Mouse (Mus musculus) cerebellum, postnatal 36 days (tissue): ENCODE measurements around the gene Rapgef1.
"Not testable (repeated sequence)": the region's sequence is repeated elsewhere in the genome, so short reads cannot be mapped to it uniquely, and the experiment has no call there.

ENCODE experiments used
- DNase-seq, 2 experiments: peaks; one replicate each; pipeline ENCODE4 v3.0.0; 2021 to 2022; ENCODE audit warnings: mixed read lengths in 2 of 2

Gene Rapgef1

DNA sequence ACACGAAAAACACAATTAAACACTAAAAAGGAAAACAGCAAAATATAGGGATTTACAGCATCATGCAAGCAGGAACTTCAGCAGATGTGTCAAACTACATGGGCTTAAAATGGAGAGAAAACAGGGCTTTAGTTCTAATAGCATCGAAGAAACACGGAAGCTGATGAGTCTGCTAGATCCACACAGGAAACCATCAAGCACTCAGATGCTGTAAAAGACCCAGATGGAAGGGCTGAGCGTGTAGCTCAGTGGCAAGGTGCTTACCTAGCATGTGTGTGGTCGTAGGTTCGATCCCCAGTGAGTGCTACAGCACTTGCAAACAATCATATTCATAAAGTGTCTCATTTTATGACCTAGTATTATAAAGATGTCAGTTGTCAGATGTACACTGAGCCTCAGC, 121.7 kb downstream of the Rapgef1 start:
- no peak for DNase-seq

DNA sequence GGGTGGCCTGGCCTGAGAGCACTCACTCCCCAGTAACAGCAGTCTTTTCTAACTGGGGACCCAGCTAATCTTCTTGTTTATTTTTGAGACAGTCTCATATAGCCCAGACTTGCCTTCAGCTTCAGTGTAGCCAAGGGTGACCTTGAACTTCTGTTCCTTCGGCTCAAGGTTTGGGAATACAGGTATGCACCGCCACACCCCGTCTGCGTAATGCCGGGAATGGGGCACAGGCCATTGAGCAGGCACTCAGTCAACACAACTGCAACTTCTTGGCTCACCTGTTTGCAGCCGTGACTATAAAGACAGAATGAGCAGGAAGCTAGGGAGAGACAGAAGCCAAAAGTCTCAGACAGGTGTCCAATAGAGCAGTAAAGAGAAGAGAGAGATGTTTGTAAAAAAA, 124.7 kb downstream of the Rapgef1 start:
- no peak for DNase-seq

DNA sequence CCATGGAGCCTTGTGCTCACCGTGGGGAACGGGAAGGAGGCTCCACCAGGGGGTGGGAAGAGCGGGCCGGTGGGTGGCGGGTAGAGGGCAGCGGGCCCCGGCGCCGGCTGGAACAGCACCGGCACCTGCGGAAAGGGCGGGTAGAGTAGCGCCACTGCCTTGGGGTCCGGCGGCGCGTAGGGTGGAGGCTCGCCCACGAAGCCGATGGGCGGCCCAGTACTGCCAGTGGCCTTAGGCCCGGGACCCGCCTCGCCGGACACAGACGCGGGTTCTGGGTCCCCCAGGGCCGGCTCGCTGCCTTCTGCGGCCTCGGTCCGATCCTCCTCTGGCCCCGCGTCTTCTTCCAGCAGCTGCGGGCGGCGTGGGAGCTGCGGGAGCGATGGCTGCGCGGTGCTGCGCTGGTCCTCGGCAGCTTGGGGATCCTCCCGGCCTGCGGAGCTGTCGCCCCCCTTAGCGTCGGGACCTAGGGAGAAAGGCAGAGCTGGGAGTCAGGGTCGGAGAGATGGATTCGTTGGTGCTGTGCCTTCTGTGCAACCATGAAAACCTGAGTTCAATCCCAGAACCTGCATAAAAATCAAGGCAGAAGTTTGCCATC, 127.8 kb downstream of the Rapgef1 start:
- DNase-seq, result no peak

DNA sequence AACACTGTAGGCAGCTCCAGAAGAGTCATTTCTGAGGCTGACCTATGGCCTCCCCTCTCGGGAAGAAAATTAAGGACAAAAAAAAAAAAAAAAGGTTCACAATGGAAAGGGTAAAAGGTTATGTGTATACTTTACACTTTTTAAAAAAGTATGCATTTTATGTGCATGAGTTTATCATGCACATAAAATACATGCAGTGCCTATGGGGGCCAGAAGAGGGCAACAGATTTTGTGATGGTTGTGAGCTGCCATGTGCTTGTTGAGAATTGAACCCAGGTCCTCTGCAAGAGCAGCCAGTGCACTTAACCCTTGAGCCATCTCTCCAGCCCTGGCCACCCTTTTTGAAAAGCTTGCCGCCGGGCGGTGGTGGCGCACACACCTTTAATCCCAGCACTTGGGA, 128.3 kb downstream of the Rapgef1 start:
- DNase-seq, result peak in 1 of 2 experiments; percentile 43

DNA sequence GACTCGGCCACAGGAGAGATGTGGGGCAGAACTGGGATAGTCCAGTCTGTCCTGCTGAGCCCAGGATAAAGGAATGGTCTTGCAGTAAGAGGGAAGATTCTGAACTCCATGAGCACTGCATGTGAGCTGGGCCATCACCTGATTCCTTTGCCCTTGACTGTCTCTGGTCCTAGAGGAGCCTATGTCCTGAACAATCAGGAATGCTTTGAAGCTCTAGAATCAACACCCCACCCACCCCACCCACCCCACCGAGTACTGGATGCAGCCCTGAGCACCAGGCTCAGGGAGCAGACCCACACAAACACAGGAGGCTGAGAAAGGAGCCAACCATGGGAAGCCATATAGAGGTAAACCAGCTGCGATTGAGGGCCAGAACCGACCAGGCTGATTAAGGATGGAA, 129.0 kb downstream of the Rapgef1 start:
- DNase-seq, result no peak

DNA sequence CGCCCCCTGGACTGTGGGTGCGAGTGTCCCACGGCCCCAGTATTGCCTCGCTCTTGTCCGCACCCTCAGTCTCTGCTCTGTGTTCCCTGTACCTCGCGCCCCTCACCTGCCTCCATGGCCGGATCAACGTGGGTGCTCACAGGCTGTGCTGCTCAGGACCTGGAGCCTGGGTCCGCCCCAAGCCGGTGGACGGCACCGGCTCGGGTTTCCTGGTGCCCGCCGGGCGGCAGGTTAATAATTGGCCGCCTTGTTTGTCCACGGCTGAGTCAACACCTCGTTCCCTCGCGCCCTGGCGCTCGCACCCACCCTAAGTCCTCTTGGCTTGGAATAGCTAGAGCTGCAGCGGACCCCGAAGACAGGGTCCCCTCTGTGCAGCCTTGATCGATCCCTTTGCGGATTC, 132.0 kb downstream of the Rapgef1 start, which contains the start of gene Gm13420:
Gene Gm13420 (minus strand): TSS at position 189 of the 400 bp plus-strand sequence.
- no peak for DNase-seq

DNA sequence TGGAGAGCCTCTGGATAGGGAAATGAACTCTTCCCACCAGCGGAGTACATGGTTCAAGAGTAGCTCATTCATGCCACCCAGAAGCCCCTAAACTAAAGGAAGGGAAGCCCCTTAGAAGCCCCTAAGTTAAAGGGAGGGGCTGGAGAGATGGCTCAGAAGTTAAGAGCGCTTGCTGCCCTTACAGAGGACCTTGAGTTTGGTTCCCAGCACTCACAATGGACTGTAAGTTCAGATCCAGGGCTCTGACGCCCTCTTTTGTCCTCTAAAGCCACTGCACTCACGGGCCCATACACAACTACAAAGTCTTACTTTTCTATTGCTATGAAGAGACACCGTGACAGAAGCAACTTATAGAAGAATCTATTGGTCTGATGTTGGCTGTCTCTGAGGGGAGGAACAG, 132.9 kb downstream of the Rapgef1 start:
- DNase-seq, result no peak

DNA sequence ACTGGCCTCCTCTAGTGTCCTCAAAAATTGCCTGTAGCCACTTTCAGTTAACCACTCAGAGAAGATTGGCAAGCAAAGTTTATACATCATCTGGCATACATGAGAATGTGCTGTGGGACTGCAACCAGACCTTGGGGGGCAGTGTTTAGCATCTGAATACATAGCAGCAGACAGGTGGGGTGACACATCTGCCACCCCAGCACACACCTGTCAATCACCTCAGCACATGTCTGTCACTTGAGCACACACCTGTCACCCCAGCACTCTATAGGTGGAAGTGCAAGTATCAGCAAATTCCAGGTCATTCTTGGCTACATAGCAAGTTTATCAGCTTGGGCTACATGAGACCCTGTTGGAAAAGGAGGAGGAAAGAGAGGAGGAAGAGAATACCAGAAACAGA, 136.2 kb downstream of the Rapgef1 start:
- DNase-seq, result no peak

DNA sequence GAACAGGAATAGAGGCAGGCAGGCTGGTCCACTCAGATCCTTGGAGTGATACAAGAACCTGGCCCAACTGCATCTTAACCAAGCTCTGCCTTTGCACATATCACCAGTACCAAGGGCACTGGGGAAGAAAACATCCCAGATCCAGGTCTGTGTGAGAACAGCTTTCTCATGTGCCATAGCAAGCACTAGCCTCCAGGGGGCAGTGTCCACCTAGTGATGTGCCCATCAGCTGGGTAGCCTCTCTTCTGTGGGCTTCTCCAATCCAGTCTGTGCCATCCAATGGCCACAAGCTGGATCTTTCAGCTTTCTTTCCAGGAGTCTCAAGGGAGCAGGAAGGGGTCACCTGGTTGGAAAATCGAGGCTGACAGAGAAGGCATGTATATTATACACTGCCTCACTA, 145.3 kb downstream of the Rapgef1 start:
- DNase-seq, result peak; percentile 74 to 76

DNA sequence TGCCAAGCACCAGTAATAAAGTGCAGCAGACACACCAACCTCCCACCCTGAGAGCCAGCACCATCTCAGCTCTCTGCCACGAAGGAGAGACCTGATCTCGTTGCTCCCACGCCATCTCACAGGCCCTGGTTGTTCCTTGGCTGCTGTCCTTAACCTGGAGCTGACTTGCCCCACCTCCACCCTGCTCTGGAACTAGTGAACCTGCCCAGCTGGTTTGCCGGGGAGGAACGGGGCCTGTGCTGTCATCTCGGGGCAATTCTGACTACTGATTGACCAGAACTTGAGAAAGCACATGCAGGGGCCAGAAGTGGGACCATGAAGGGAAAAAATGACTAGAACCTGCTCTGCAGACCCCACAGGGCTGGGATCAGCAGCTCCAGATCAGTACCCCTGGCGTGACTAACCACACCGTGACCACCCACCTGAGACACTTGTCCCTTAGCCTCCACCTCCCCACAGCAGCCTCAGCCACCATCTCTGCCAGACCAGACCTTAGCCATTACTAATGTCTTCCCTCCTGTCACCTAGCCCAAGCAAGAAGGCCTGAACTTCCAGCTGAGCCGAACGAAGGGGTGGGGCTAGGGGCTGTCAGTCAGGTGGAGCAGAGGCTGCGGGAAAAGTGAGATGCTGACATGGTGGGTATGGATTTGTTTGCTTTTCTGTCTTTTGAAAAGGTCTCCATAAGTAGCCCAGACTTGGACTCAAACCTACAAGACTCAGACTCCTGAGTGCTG, 148.6 kb downstream of the Rapgef1 start:
- no peak for DNase-seq

DNA sequence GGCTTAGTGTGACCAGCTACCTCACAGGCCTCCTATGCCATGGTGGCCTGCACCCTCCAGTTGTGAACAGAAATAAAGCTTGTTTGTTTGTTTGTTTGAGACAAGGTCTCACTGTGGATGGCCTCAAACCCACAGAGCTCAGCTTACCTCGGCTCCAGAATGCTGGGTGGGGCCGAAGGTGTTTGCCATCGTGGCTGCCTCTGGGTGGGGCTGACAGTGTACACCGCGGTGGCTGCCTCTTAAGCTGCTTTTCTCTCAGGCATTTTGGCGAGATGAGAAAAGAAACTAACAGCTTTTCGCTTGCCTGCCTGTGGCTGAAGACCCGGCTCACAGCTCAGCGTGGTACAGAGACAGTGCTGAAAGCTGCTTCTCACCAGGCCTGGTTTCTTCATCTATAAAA, 149.4 kb downstream of the Rapgef1 start:
- DNase-seq, result no peak

DNA sequence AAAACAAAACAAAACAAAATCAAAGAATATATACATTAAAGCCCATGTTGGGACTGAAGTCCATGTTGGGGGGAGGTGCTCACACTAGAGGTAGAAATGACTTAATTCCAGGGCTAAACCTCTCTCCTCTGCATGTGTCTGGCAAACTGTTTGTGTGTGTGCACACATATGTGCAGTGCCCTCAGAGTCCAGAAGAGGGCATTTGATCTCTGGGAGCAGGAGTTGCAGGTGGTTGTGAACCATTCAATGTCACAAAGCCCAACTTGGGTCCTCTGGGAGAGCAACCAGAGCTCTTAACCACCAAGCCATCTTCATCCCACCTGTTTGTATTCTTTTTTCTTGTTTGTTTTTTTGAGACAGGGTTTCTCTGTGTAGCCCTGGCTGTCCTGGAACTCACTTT, 150.6 kb downstream of the Rapgef1 start:
- no peak for DNase-seq

DNA sequence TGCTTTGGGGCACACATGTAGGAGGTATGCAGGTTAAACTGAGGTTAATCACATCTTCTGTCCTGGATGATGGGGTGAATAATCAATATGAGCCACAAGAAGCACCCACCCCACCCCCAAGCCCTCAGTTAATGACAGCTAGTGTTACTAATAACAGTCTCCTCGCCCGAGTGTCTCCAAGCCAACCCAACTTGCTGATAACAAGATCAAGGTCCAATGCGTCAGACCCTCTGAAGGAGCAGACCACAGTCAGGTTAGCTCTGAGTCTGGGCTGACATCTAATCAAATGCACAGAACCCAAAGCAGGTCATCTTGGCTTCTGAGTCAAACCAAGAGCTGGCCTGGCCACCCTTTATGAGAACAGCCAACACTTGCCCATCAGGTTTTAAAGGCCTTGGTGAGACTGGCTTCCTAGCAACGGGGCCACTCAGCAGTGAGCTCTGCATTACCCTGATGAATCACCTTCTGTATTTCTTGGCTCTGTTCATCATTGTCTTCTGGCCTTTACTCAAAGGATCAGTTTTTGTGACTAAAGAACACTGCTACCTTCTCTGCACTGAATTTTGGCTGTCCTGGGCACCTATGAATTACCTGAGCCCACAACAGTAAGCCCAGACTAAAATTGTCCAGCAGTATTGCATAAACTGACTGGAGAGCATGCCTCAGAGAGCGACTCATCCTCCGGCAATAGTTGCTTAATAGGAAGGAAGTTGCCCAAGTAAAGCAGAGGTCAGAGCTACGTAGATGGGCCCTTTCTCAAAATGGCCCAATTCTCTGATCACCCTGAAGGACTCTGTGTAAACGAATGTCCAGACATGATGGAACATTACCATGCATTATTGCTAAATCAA, 152.3 kb downstream of the Rapgef1 start:
- DNase-seq, result no peak

DNA sequence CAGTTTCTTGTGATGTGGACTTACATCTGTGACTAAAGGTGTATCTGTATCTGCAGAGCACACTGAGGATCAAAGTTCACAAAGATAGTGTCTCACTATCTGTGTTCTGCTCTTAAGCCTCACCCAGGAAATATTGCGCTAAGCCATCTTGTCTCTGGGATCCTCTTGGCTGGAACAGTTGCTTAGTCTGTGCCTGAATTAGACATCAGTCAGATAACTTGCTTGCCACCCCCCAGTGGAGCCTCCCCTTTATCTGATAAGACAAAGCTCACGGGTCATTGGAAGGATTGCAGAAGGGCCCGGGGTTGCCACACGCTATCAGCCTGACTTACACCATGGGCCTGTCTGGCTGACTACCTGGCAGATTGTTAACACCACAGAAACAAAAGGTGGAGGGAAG, 153.8 kb downstream of the Rapgef1 start:
- no peak for DNase-seq

DNA sequence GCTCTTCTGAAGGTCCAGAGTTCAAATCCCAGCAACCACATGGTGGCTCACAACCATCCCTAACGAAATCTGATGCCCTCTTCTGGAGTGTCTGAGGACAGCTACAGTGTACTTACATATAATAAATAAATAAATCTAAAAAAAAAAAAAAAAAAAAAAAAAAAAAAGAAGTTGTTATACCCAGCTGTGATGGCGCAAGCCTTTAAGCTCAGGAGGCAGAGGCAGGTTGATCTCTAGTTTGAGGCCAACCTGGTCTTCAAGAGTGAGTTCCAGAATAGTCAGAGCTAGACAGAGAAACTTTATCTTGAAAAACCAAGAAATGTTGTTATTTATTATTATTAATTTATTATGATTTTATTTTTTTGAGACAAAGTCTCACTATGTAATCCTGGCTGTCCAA, 161.7 kb downstream of the Rapgef1 start:
- DNase-seq, result not testable (repeated sequence)

DNA sequence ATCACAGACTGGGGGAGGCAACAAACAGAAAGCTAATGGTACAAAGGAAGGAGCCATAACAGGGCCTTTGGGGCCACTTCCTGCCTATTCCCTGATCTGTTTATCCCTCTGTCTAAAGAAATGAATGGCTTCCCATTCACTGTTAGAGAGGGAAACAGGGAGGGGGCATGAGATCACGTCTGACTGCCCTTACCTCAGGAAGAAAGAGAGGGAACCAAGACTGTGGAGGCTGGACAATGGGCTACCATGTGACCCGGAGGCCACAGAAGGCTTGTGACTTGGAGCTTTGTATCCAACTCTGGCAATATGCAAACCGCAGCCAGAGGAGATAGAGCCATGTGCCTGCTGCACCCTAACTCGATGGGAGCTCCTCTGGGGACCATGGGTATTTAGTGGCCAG, 164.8 kb downstream of the Rapgef1 start:
- DNase-seq, result no peak

DNA sequence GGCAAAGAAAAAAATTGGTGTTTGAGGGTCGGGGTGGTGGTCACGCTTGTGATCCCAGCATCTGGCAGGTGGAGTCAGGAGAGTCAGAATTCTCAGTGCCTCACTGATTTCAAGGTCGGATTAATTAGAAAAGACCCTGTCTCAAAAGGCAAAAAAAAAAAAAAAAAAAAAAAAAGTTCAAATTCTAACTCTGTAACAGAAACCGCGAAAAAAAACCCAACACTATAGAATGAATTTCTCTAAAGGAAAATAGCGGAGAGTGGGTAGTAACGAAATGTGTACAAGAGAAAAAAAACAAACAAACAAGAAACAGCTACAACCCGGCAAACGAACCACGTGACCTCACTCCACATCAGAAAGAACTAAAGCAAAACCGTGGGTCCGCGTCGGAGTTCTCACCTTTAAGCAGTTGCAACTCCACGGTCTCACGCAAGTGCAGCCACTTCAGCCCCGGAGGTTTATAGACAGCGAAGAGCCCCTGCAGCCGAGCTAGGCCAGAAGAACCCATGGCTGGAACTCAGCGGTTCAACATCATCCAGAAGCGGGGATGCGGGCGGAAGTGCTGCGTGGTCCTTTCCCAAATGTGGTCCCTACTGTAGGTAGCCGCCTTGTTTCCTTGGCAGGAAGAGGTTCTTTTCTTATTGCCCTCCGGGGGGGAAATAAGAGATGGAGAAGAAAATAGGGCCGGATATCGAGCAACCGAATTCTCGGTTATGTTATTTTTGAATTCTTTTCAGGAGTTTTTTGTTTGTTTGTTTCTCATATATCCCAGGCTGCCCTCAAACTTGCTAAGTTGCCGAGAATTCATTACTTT, 167.8 kb downstream of the Rapgef1 start, which contains the start of gene Coq4:
Gene Coq4 (plus strand): TSS at position 390 of the 814 bp plus-strand sequence.
- peak; percentile 89 to 93 for DNase-seq

DNA sequence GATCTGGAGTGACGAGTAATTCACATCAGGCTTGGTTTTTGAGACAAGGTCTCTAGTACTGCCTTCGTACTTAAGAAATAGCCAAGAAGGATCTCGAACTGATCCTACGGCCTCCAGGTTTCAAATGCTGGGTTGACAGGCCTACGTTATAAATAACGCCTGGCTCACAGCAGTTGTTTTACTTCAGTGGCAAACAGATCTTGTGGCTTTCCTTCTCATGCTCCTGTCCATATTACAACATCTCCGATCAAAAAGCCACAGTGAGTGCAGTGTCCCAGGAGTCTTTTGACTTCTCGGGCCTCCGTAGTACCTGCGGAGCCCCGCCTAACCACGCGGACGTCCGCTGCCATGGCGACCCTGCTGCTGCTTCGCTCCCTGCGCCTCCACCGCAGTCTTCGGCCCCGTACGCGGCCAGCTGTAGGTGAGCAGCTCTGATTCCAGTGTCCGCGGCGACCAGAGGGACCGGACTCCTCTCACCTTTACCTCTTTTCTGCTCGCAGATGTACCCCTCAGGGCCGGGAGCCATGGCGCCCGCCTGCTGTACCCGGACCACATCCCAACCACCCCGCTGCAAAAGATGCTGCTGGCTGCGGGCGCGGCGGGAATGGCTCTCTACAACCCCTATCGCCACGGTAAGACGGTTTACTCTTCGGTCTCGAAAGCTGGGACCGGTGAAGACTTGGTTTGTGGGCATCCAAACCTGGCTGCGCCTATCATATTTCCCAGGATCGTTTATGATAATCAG, 168.6 kb downstream of the Rapgef1 start, which contains the start of gene Trub2:
Gene Trub2 (minus strand): TSS at position 566 of the 745 bp plus-strand sequence.
- DNase-seq, result peak; percentile 87 to 88
